Mouse (Mus musculus) small intestine, adult 2 months (tissue): ENCODE measurements around the gene Acp7. TPM values are rescaled to one million over a fixed set of nuclear protein-coding genes. Genes with fewer than 3 reads are reported as not detected.

ENCODE experiments used
- H3K27ac ChIP-seq: fragments of 200-500 bp; 2 replicates; pipeline ENCODE4 v1.5.1; 2012; ENCODE audit warnings: low read depth, low read length, control low read depth, inconsistent platforms; ENCODE audit not compliant: insufficient read depth
- H3K27me3 ChIP-seq: fragments of 200-500 bp; 2 replicates; pipeline ENCODE4 v1.6.1; 2012; ENCODE audit warnings: mild to moderate bottlenecking, moderate library complexity, low read length, inconsistent platforms; ENCODE audit not compliant: control insufficient read depth, insufficient read depth
- H3K36me3 ChIP-seq: fragments of 200-500 bp; 2 replicates; pipeline ENCODE4 v1.6.1; 2012; ENCODE audit warnings: mild to moderate bottlenecking, low read length, control low read depth, inconsistent platforms; ENCODE audit not compliant: control insufficient read depth, insufficient read depth
- H3K4me1 ChIP-seq: fragments of 200-500 bp; 2 replicates; pipeline ENCODE4 v1.6.1; 2012; ENCODE audit warnings: low read length, inconsistent platforms, mixed read lengths; ENCODE audit not compliant: control insufficient read depth, insufficient read depth, insufficient read length
- H3K4me3 ChIP-seq: fragments of 200-500 bp; 2 replicates; pipeline ENCODE4 v1.5.1; 2012; ENCODE audit warnings: low read depth, mild to moderate bottlenecking, control low read depth, inconsistent platforms, low read length, moderate library complexity
- CTCF ChIP-seq: fragments of 200-500 bp; IDR thresholded peaks from 2 replicates; pipeline ENCODE4 v1.5.1; 2012; ENCODE audit warnings: low read depth, mild to moderate bottlenecking, control low read depth, inconsistent platforms, low read length, moderate library complexity, mixed read lengths; ENCODE audit not compliant: insufficient replicate concordance, insufficient read length; ENCODE audit errors: extremely low read depth
- POLR2A ChIP-seq: fragments of 200-500 bp; IDR thresholded peaks from 2 replicates; pipeline ENCODE4 v1.6.1; 2012; ENCODE audit warnings: low read depth, mild to moderate bottlenecking, control low read depth, inconsistent platforms, low read length, moderate library complexity
- WGBS: fragments of 180-500 bp; shearing (Covaris S2); methylation state at CpG from one replicate; pipeline ENCODE4 v1.1.7; 2018; 5-methylcytosine and 5-hydroxymethylcytosine counted together
- polyA plus RNA-seq: library from polyadenylated mRNA; depleted of rRNA; stranded (reverse); fragments of >200 nt; gene quantifications from 2 replicates; pipeline ENCODE4 v1.2.3, GENCODE M21; 2012

The Acp7 gene
- polyA plus RNA-seq, 1 experiment = not detected

DNA sequence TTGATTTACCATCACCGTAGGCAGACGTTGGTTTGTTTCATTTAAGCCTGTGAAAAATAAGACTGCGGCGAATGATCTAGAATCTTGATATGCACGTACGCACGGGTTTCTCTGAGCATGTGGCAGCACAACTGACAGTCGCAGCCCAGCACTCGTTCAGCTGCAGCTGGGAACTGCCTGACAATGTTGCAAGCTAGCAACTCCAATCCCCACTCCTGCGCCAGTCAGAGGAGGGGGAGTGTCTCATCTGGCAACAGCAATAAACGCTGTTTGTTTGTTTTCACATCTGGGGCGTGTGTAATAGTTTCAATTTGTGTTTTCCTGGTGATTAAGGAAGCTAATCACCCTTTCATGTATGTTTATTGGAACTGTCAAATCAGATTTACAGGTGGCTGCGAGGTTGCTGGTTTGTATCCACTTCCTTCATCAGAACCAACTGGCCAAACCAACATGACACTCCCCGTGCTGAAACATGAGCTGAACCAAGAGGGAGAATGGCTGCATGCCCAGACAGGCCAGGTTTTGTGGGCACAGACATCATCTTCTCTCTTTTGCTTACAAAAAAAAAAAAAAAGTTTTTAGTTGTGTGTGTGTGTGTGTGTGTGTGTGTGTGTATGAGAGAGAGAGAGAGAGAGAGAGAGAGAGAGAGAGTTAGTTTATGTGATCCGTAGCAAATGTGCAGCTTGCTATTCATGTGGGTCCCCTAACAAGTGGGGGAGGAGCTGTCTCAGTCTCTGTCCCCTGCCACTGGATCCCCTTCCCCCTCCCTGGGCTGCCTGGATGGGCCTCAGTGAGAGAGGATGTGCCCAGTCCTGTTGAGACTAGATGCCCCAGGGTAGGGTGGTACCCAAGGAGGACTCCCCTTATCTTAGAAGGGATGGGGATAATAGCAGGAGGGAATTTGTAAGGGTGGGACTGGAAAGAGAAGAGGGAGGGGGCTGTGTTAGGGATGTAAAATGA, 34.8 kb upstream of the Acp7 start:
- 13% methylated on average over 15 of the region's 15 CpGs for WGBS
- H3K36me3 ChIP-seq = no peaks in the 10 kb centered on the region
- H3K27ac ChIP-seq = no peak overlapping the region
- no peak for TF ChIP-seq POLR2A
- no peak for TF ChIP-seq CTCF
- no peaks in the 10 kb centered on the region for H3K27me3 ChIP-seq
- 0 out of 2 replicates have a peak overlapping the region, but pooled peaks have one; percentile 10 for H3K4me3 ChIP-seq
- no peaks in the 10 kb centered on the region for H3K4me1 ChIP-seq

DNA sequence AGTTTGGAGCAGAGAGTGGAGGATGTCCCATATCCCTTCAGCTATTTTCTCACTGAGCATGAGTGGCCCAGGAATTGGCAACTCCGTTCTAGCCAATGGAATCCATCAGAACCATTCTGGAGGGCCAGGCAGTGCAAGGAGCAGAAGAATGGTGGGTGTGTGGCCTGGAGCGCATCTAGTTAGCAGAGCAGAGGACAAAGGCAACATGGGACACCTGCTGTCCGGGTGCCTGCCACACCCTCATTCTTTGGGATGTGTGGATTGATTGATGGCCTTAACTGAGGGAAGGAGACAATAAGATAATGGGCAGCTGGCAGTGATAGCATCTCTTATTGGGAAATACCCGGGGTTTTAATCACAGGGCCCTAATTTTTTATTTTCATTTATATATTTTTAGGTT, 25.3 kb upstream of the Acp7 start:
- WGBS = 39% methylated on average over 4 of the region's 4 CpGs
- no peak overlapping the region for H3K27ac ChIP-seq
- H3K4me3 ChIP-seq = no peak overlapping the region
- no peaks in the 10 kb centered on the region for H3K4me1 ChIP-seq
- no peaks in the 10 kb centered on the region for H3K36me3 ChIP-seq
- no peaks in the 10 kb centered on the region for H3K27me3 ChIP-seq
- TF ChIP-seq CTCF (no peak), POLR2A (no peak)

DNA sequence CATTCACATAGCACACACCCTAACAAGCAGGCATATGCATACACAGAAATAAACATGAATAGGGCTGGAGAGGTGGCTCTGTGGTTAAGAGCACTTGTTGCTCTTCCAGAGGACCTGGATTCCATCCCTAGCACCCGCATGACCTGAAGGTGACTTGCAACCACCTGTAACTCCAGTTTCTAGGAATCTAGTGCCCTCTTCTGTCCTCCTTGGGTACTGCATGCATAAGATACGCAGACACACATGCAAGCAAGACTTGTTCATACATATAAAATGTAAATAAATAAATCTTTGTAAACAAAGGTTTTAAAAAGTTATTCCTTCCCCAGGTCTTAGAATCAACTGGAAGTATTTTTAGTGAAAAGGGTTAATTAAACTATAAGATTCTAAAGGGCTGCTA, 20.0 kb upstream of the Acp7 start:
- 87% methylated on average over 2 of the region's 2 CpGs for WGBS
- Histone ChIP-seq H3K27ac (no peak overlapping the region), H3K4me3 (no peak overlapping the region), H3K4me1 (no peaks in the 10 kb centered on the region), H3K27me3 (no peaks in the 10 kb centered on the region), H3K36me3 (no peaks in the 10 kb centered on the region)
- TF ChIP-seq POLR2A (no peak), CTCF (no peak)

DNA sequence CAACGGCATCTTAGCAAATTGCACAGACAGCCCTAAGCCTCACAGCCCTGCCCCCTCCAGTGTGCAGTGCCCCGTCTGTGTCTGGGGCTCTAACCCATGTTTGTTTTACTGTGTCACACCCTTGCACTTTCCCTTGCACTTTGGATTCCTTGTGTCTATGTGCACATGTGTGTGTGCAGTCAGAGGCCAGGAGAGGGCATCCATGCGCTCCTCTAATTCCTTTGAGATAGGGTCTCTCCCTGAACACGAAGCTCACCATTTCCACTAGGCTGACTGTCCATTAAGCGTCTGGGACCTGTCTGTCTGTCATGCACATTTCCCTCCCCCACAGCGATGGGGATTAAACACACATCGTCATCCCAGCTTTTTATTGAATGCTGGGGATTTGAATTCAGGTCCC, 15.9 kb upstream of the Acp7 start:
- no peak overlapping the region for H3K4me3 ChIP-seq
- TF ChIP-seq POLR2A (no peak), CTCF (no peak)
- H3K4me1 ChIP-seq = no peaks in the 10 kb centered on the region
- H3K27me3 ChIP-seq = no peaks in the 10 kb centered on the region
- H3K36me3 ChIP-seq = no peaks in the 10 kb centered on the region
- WGBS = 33% methylated on average over 7 of the region's 7 CpGs
- no peak overlapping the region for H3K27ac ChIP-seq

DNA sequence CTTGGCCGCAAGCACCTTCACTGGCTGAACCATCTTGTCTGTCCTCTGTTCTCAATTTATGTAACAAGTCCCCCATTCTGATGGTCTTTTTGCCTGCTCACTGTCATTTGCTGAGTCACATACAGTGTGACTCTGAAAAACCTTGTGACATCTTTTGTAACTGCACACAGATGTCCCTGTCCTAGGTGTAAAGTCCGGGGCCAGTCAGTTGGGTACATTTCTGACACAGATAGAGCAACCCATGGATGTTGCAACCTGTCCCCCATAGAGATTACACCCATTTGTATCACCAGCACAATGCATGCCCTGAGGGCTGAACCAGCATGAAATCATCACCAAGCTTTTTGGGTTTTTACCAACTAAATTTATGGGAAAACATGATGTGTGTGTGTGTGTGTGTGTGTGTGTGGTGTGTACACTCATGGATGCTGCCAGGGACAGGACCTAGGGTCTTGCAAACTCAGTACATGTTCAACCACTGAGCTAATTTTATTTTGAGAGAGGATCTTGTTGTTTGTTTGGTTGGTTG, 14.9 kb upstream of the Acp7 start:
- no peak overlapping the region for H3K4me3 ChIP-seq
- TF ChIP-seq CTCF (no peak), POLR2A (no peak)
- no peak overlapping the region for H3K27ac ChIP-seq
- no peaks in the 10 kb centered on the region for H3K36me3 ChIP-seq
- H3K27me3 ChIP-seq = no peaks in the 10 kb centered on the region
- no peaks in the 10 kb centered on the region for H3K4me1 ChIP-seq
- WGBS = 78% methylated on average over 2 of the region's 2 CpGs

DNA sequence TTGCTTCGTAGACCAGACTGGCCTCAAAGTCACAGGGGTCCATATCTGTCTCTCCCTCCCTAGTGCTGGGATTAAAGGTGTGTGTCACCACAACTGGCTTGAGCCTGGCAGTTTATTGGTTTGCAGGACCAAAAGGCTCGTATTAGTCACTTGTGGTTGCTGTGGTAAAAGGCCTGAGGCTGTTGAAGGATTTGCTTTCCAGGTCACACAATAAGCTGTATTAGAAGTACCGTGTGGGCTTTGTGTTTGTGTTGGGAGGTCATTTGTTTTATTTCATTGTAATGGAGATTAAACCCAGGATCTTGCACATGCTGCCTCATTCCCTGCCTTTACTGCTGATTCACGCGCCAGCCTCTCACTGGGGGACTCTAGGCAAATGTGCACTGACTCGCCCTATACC, 14.2 kb upstream of the Acp7 start:
- Histone ChIP-seq H3K27me3 (no peaks in the 10 kb centered on the region), H3K27ac (no peak overlapping the region), H3K36me3 (no peaks in the 10 kb centered on the region), H3K4me3 (no peak overlapping the region), H3K4me1 (no peaks in the 10 kb centered on the region)
- TF ChIP-seq POLR2A (no peak), CTCF (no peak)
- 83% methylated on average over 6 of the region's 6 CpGs for WGBS

DNA sequence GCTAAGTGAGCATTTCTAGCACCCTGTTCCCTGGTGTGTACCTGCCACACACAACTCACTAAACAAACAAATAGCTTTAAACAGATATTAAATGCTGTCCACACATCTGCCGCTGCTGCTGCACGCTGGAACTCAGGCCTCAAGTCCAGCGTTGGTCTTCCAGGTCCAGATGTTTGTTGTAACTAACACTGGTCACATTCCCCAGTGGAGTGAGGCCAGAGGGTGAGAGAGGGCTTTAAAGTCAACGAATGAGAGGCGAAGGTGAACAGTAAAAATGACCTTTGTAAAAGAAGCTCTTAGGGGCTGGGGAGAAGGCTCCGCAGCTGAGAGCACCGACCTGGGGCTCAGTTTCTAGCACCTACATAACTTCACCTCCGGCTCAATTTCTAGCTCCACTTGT, 10.4 kb upstream of the Acp7 start:
- TF ChIP-seq CTCF (no peak), POLR2A (no peak)
- no peak overlapping the region for H3K27ac ChIP-seq
- WGBS = 61% methylated on average over 8 of the region's 8 CpGs

More for the DNA sequence above, 10.4 kb upstream of the Acp7 start:
- Histone ChIP-seq H3K27me3 (0 out of 2 replicates have a peak, but pooled peaks cover 3% of the 10 kb centered on the region), H3K4me3 (no peak overlapping the region), H3K36me3 (no peaks in the 10 kb centered on the region), H3K4me1 (no peaks in the 10 kb centered on the region)
